Mouse (Mus musculus): ENCODE data around the gene Fgfr2. TPM values are rescaled to one million over a fixed set of nuclear protein-coding genes. Genes with fewer than 3 reads are reported as not detected.

The Fgfr2 gene
- polyA plus RNA-seq, 1 experiment, result 59.9 TPM

- Histone ChIP-seq H3K4me3 (ENCODE audit: insufficient read depth, low read length) (no peak overlapping the region), H3K4me1 (ENCODE audit: control insufficient read depth, insufficient read depth, low read length) (peaks cover 9% of the 10 kb centered on the region), H3K27ac (ENCODE audit: insufficient read depth, low read length) (no peak overlapping the region)
- TF ChIP-seq POLR2A (IDR thresholded peaks at IDR 0.05; ENCODE audit: low read depth, low read length) (no peak), CTCF (IDR thresholded peaks at IDR 0.05; ENCODE audit: borderline replicate concordance, insufficient read depth, low read length) (no peak)
These were observed 117.4 kb downstream of the Fgfr2 start for GRCm38 (mm10) chr7:133005772-133006171.

GRCm38 (mm10) chr7:133003421-133003820 is 119.7 kb downstream of the Fgfr2 start:
- Histone ChIP-seq H3K4me1 (ENCODE audit: control insufficient read depth, insufficient read depth, low read length) (peaks cover 7% of the 10 kb centered on the region), H3K27ac (ENCODE audit: insufficient read depth, low read length) (no peak overlapping the region), H3K4me3 (ENCODE audit: insufficient read depth, low read length) (no peak overlapping the region)
- peak; percentile 78; the same call in 1 of the 2 replicates for TF ChIP-seq CTCF (IDR thresholded peaks at IDR 0.05; ENCODE audit: borderline replicate concordance, insufficient read depth, low read length)
- TF ChIP-seq POLR2A (IDR thresholded peaks at IDR 0.05; ENCODE audit: low read depth, low read length), result no peak

DNA sequence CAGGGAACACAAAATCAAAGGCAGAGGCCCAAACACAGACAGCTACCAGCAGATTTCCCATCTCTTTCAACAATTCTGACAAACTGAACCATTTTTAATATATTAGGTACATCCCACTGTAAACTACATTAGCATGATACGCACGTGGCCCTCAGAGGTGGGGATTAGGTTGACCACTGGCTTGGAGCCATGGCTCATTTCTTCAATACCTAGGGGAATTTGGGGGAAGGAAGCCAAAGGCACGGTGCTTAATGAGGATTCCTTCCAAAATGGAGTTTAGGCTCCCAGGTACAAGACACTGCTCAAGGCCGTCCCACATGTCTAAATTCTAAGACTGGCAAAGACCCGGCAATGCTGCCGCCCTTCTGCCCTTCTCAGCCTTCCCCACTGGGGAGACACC is 120.9 kb downstream of the Fgfr2 start:
- H3K4me3 ChIP-seq (ENCODE audit: insufficient read depth, low read length), result no peak overlapping the region
- H3K4me1 ChIP-seq (ENCODE audit: control insufficient read depth, insufficient read depth, low read length), result peaks cover 7% of the 10 kb centered on the region
- H3K27ac ChIP-seq (ENCODE audit: insufficient read depth, low read length), result no peak overlapping the region
- TF ChIP-seq POLR2A (IDR thresholded peaks at IDR 0.05; ENCODE audit: low read depth, low read length) (no peak), CTCF (IDR thresholded peaks at IDR 0.05; ENCODE audit: borderline replicate concordance, insufficient read depth, low read length) (no peak)

DNA sequence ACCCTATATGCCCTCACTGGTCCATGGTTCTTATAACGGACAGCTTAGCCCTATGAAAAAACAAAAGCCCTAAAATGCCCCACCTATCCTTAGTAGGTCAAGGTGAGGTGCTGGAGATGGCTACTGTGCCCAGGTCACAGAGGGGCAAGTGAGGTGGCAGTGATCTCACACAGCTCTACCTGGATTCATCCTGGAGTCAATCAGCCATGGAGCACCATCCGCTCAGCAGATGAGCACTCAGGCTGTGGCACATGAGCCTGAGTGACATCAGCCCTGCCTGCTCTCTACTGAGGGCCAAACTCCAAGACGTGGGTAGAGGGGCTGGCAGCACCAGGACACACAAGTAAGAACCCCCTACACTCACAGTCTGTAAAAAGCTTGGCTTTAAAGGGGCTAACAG is 121.8 kb downstream of the Fgfr2 start:
- TF ChIP-seq POLR2A (IDR thresholded peaks at IDR 0.05; ENCODE audit: low read depth, low read length) (no peak), CTCF (IDR thresholded peaks at IDR 0.05; ENCODE audit: borderline replicate concordance, insufficient read depth, low read length) (no peak)
- Histone ChIP-seq H3K4me1 (ENCODE audit: control insufficient read depth, insufficient read depth, low read length) (0 out of 2 replicates have a peak, but pooled peaks cover 2% of the 10 kb centered on the region), H3K27ac (ENCODE audit: insufficient read depth, low read length) (no peak overlapping the region), H3K4me3 (ENCODE audit: insufficient read depth, low read length) (no peak overlapping the region)

- no peak overlapping the region for H3K4me3 ChIP-seq (ENCODE audit: insufficient read depth, low read length)
- no peak overlapping the region for H3K27ac ChIP-seq (ENCODE audit: insufficient read depth, low read length)
- TF ChIP-seq POLR2A (IDR thresholded peaks at IDR 0.05; ENCODE audit: low read depth, low read length) (no peak), CTCF (IDR thresholded peaks at IDR 0.05; ENCODE audit: borderline replicate concordance, insufficient read depth, low read length) (no peak)
- 0 out of 2 replicates have a peak, but pooled peaks cover 2% of the 10 kb centered on the region for H3K4me1 ChIP-seq (ENCODE audit: control insufficient read depth, insufficient read depth, low read length)
These were observed 124.1 kb downstream of the Fgfr2 start for GRCm38 (mm10) chr7:132999061-132999460.

- Histone ChIP-seq H3K4me1 (ENCODE audit: control insufficient read depth, insufficient read depth, low read length) (0 out of 2 replicates have a peak, but pooled peaks cover 1% of the 10 kb centered on the region), H3K27ac (ENCODE audit: insufficient read depth, low read length) (no peak overlapping the region), H3K4me3 (ENCODE audit: insufficient read depth, low read length) (no peak overlapping the region)
- no peak for TF ChIP-seq CTCF (IDR thresholded peaks at IDR 0.05; ENCODE audit: borderline replicate concordance, insufficient read depth, low read length)
- no peak for TF ChIP-seq POLR2A (IDR thresholded peaks at IDR 0.05; ENCODE audit: low read depth, low read length)
These were observed 124.5 kb downstream of the Fgfr2 start for GRCm38 (mm10) chr7:132998639-132999038.

GRCm38 (mm10) chr7:132996391-132996790 is 126.8 kb downstream of the Fgfr2 start:
- H3K4me3 ChIP-seq (ENCODE audit: insufficient read depth, low read length), result no peak overlapping the region
- H3K27ac ChIP-seq (ENCODE audit: insufficient read depth, low read length), result no peak overlapping the region
- TF ChIP-seq POLR2A (IDR thresholded peaks at IDR 0.05; ENCODE audit: low read depth, low read length) (no peak), CTCF (IDR thresholded peaks at IDR 0.05; ENCODE audit: borderline replicate concordance, insufficient read depth, low read length) (peak; percentile 73; the same call in 1 of the 2 replicates)
- no peaks in the 10 kb centered on the region for H3K4me1 ChIP-seq (ENCODE audit: control insufficient read depth, insufficient read depth, low read length)

GRCm38 (mm10) chr7:132994628-132995191 is 128.4 kb downstream of the Fgfr2 start:
- TF ChIP-seq POLR2A (IDR thresholded peaks at IDR 0.05; ENCODE audit: low read depth, low read length), result no peak
- no peak for TF ChIP-seq CTCF (IDR thresholded peaks at IDR 0.05; ENCODE audit: borderline replicate concordance, insufficient read depth, low read length)
- Histone ChIP-seq H3K4me1 (ENCODE audit: control insufficient read depth, insufficient read depth, low read length) (no peaks in the 10 kb centered on the region), H3K27ac (ENCODE audit: insufficient read depth, low read length) (no peak overlapping the region), H3K4me3 (ENCODE audit: insufficient read depth, low read length) (no peak overlapping the region)

DNA sequence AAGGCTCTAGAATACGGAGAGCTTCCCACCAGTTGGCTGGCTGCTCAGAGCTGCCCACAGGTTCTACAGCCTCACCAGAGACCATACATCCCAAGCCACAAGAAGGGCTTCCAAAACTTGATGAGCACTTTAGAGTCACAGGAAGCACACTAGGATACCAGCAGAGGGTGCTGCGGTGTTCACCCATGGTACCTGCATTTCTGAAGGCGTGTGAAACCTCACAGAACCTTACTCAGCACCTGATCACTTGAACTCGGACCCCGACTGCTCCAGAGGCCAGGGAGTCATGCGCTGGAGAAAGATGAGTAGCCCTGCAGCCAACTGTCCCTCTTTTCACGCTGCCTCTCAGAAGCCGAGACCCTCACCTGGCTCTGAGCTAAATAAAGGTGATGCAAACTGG is 129.0 kb downstream of the Fgfr2 start:
- H3K27ac ChIP-seq (ENCODE audit: insufficient read depth, low read length), result no peak overlapping the region
- no peak overlapping the region for H3K4me3 ChIP-seq (ENCODE audit: insufficient read depth, low read length)
- TF ChIP-seq CTCF (IDR thresholded peaks at IDR 0.05; ENCODE audit: borderline replicate concordance, insufficient read depth, low read length) (0 out of 2 replicates have a peak, but pooled peaks have one; percentile 24), POLR2A (IDR thresholded peaks at IDR 0.05; ENCODE audit: low read depth, low read length) (no peak)
- H3K4me1 ChIP-seq (ENCODE audit: control insufficient read depth, insufficient read depth, low read length), result no peaks in the 10 kb centered on the region

DNA sequence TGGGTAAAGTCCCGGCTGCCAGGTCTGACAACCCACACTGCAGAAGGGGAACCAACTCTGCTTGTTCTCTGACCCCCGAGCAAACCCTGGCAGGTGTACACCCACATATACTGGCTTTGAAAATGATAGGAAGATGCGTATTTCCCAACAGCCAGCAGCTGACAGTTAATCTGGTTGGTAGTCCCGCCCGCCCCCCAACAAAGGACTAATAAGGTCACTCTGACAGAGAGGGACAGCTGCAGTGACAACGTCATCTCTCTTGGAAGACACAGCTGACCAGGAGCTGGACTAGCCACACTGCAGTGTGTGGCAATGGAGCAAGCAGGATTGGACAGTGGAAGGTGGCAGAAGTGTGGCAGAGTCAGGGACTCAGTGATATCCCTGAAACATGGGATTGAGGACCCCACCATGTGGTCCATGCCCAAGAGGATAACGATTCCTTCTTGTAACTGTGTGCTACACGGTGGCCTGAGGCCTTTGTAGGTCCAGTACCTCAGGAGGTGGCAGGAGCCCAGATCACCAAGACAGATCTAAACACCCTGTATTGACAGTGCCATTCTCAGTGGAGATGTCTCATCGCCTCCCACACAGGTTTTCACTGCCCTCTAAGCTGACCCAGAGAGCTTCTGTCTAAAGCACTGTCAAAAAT is 130.1 kb downstream of the Fgfr2 start:
- no peak overlapping the region for H3K27ac ChIP-seq (ENCODE audit: insufficient read depth, low read length)
- TF ChIP-seq CTCF (IDR thresholded peaks at IDR 0.05; ENCODE audit: borderline replicate concordance, insufficient read depth, low read length) (no peak), POLR2A (IDR thresholded peaks at IDR 0.05; ENCODE audit: low read depth, low read length) (no peak)
- H3K4me3 ChIP-seq (ENCODE audit: insufficient read depth, low read length), result no peak overlapping the region
- H3K4me1 ChIP-seq (ENCODE audit: control insufficient read depth, insufficient read depth, low read length), result no peaks in the 10 kb centered on the region
